Mouse (Mus musculus) G1E (cell line): Measurements from ENCODE around the gene Erg. TPM values are rescaled to one million over a fixed set of nuclear protein-coding genes. Genes with fewer than 3 reads are reported as not detected.

Experiments used
- ATAC-seq: 2 replicates; pipeline ENCODE4 v1.8.0; 2016; ENCODE audit warnings: mild to moderate bottlenecking; ENCODE audit not compliant: insufficient number of reproducible peaks, poor library complexity, low FRiP score, severe bottlenecking; ENCODE audit errors: extremely low read depth
- DNase-seq: peaks from one replicate; pipeline ENCODE4 v3.0.0; 2012; ENCODE audit warnings: low spot score
- H3K27me3 ChIP-seq: 2 replicates; pipeline ENCODE4 v1.6.1; 2012; ENCODE audit warnings: mild to moderate bottlenecking, low read length, inconsistent platforms; ENCODE audit not compliant: insufficient read depth
- H3K36me3 ChIP-seq: replicated peaks from 2 replicates; pipeline ENCODE3; 2012; ENCODE audit warnings: mild to moderate bottlenecking, inconsistent platforms
- H3K4me1 ChIP-seq: 2 replicates; pipeline ENCODE4 v1.6.1; 2012; ENCODE audit warnings: low read depth, low read length, inconsistent platforms, mixed read lengths; ENCODE audit not compliant: insufficient read depth
- H3K4me3 ChIP-seq: 2 replicates; pipeline ENCODE4 v1.5.1; 2012; ENCODE audit warnings: low read depth, mild to moderate bottlenecking, inconsistent platforms, low read length, moderate library complexity, mixed read lengths
- H3K9me3 ChIP-seq: replicated peaks from 2 replicates; pipeline ENCODE4 v1.6.1; 2012; ENCODE audit warnings: inconsistent platforms
- CTCF ChIP-seq: IDR thresholded peaks from 2 replicates; pipeline ENCODE4 v1.5.1; 2012; ENCODE audit warnings: low read depth, low read length, inconsistent platforms, mixed read lengths
- GATA1 ChIP-seq: IDR thresholded peaks from 2 replicates; pipeline ENCODE4 v1.6.1; 2012; ENCODE audit warnings: borderline replicate concordance, low read length, inconsistent platforms, mixed read lengths
- GATA2 ChIP-seq: IDR thresholded peaks from 2 replicates; pipeline ENCODE4 v1.6.1; 2012; ENCODE audit warnings: low read depth, low read length, inconsistent platforms, borderline replicate concordance
- POLR2AphosphoS5 ChIP-seq: IDR thresholded peaks from 2 replicates; pipeline ENCODE4 v1.6.1; 2012; ENCODE audit warnings: low read depth, low read length, inconsistent platforms; ENCODE audit not compliant: insufficient replicate concordance
- TAL1 ChIP-seq: conservative IDR thresholded peaks from 2 replicates; pipeline ENCODE4 v1.6.1; 2012; ENCODE audit warnings: low read depth, low read length, inconsistent platforms, mixed read lengths
- polyA plus RNA-seq: library from polyadenylated mRNA; stranded (reverse); fragments of >175 nt; gene quantifications from 2 replicates; pipeline ENCODE4 v1.2.3, GENCODE M21; 2012
- total RNA-seq, 2 experiments: library from RNA; stranded (forward) in 1 of 2; stranded (reverse) in 1 of 2; fragments of 200-1000 nt in 1 of 2; fragments of >200 nt in 1 of 2; fragmentation: Nextera tagmentation in 1 of 2; gene quantifications; 2 replicates each; pipeline ENCODE4 v1.2.3; 2014 to 2017

Erg gene
- total and polyA plus RNA-seq, 3 experiments = 2.0 to 17.7 (median 7.4) TPM

DNA sequence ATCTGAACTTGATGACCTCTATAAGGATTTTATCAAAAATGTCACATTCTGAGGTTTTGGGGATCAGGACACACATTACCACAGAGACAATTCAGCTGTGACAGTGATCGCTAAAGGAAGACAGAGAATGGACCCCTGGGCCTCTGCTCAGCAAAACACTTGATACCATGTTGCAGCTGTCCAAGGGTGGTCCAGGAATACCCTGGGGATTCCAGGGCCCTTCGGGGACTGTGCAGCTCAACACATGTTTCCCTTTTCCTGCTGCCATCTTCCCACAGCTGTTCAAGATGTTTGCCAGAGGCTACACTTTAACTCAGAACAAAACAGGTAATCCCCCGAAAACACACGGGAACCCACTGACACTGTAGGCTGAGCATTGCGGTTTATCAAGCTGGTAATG lies 158.2 kb downstream of the Erg start:
- H3K4me1 ChIP-seq = peaks cover 66% of the 10 kb centered on the region
- no peak overlapping the region for H3K4me3 ChIP-seq
- peaks cover 12% of the 10 kb centered on the region for H3K36me3 ChIP-seq
- ATAC-seq (no peak), DNase-seq (no peak)
- TF ChIP-seq GATA1 (no peak), CTCF (no peak), GATA2 (no peak), POLR2AphosphoS5 (no peak), TAL1 (no peak)
- no peaks in the 10 kb centered on the region; the same call in 1 of the 2 replicates for H3K27me3 ChIP-seq
- no peaks in the 10 kb centered on the region for H3K9me3 ChIP-seq

DNA sequence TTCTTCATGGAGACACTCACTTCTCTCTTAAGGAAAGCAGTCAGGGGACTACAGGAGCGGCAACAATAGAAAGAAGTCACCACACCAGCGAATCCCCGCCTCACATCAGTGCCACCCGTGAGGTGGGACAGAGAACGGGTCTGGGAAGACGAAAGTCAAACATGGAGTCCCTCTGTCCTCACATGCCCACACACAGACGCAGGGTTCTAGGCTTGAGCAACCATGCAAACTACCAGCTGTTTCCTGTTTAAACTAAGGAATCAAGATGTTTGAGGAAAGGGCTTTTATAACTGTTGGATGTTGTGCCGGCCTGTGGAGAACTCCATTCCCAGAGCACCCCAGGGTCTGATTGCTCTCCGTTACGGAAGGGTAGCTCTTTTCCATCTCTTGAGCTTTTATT lies 158.9 kb downstream of the Erg start:
- Histone ChIP-seq H3K27me3 (no peaks in the 10 kb centered on the region; the same call in 1 of the 2 replicates), H3K4me1 (peaks cover 62% of the 10 kb centered on the region), H3K9me3 (no peaks in the 10 kb centered on the region), H3K36me3 (peaks cover 10% of the 10 kb centered on the region), H3K4me3 (no peak overlapping the region)
- TF ChIP-seq CTCF (no peak), POLR2AphosphoS5 (no peak), TAL1 (no peak), GATA2 (no peak), GATA1 (no peak)
- DNase-seq (no peak), ATAC-seq (no peak)

DNA sequence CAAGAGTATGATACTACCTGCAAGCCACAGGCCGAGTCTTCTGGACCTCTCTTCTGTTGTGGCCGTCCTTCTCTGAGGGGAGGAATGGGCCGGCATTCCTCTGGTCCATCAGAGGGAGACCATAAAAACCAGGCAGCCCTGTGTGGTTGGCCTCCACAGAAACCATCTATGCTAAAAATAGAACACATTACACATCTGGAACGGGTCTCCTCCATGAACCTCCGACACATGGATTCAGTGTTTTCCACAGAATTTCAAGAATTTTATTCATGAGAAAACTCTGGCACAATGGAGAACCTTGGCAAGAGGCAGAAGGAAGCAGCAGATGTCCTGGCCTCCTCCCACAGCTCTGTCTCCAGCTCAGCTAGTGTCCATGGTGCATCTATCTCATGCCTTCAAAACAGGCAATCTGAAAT lies 163.7 kb downstream of the Erg start:
- Histone ChIP-seq H3K36me3 (peaks cover 8% of the 10 kb centered on the region), H3K9me3 (no peaks in the 10 kb centered on the region), H3K4me3 (no peak overlapping the region), H3K27me3 (no peaks in the 10 kb centered on the region; the same call in 1 of the 2 replicates), H3K4me1 (peaks cover 48% of the 10 kb centered on the region)
- TF ChIP-seq POLR2AphosphoS5 (no peak), TAL1 (no peak), GATA1 (no peak), GATA2 (no peak), CTCF (no peak)
- no peak for ATAC-seq
- DNase-seq = no peak

DNA sequence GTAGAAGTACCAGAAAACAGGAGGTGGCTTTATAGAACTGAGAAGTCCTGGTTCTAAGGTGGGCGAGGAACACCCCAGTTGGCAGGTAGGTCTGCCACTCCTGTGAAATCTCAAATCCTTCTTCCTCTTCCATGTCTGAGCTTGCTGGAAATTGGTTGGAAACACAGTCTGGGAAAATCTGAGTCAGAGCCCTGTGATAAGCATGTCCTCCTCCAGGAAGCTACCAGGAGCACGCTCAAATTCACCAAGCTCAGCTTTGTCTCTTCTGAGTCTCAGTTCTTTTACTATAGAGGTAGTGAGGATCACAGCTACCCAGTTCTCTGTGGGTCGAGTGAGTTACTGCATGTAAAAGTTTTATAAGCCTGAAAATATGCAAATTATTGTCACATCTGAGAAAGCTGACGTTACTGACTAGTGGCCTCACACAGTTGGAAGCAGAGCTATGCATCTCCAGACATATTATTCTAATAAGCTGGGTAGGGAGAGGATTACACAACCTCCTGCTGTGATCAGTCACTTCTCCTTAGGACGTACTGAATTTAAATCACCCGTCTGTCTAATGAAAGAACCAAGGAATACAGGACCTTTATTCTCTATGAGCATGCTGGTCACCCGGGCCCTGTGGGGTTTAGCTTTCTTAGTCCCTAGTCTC lies 165.0 kb downstream of the Erg start:
- H3K9me3 ChIP-seq = no peaks in the 10 kb centered on the region
- ATAC-seq = no peak
- TF ChIP-seq TAL1 (no peak), GATA2 (no peak), CTCF (no peak)
- peaks cover 5% of the 10 kb centered on the region for H3K36me3 ChIP-seq
- no peak for DNase-seq
- no peaks in the 10 kb centered on the region; the same call in 1 of the 2 replicates for H3K27me3 ChIP-seq
- peaks cover 42% of the 10 kb centered on the region for H3K4me1 ChIP-seq
- no peak overlapping the region for H3K4me3 ChIP-seq

DNA sequence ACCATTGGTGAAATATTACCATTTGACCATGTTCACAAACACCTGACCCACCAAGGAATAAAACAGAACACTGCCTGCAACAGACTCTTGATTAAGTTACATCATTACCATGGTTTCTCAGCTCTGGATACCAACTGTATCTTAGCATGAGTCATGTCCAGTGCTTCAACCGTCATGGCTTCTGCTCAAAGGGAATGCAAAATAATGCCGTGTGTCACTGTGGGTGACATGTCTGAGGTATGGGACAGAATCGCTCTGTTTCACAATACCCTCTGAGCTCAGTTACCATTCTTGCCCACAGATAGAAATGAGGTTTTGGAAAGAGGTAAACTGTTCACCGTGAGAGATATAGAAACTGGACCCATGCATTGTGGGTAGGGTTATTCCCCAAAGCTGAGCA lies 170.5 kb downstream of the Erg start:
- no peak for DNase-seq

DNA sequence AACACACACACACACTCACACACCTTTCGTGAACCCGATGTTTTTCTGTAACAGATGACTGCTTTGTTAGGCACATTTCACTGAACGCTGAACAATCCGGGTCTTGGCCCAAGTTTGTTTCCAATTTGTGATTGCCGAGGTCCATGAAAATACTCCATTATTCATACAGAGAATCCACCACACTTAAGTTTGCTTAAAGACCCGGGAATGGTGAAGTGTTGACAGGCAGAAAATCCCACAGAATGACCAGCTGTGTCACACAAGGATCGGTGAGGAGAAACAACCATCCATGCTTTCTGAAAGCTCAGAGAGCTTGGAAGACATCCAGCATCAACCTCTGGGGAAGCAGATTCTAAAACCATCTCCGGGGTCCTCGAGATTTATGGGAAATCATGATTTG lies 171.0 kb downstream of the Erg start:
- H3K4me1 ChIP-seq = peaks cover 24% of the 10 kb centered on the region
- TF ChIP-seq GATA2 = no peak
- TF ChIP-seq GATA1 = no peak
- TF ChIP-seq POLR2AphosphoS5 = no peak
- no peak for TF ChIP-seq CTCF
- TF ChIP-seq TAL1 = no peak
- no peaks in the 10 kb centered on the region for H3K9me3 ChIP-seq
- no peaks in the 10 kb centered on the region; the same call in 1 of the 2 replicates for H3K27me3 ChIP-seq
- no peaks in the 10 kb centered on the region for H3K36me3 ChIP-seq
- no peak for DNase-seq
- H3K4me3 ChIP-seq = no peak overlapping the region
- no peak for ATAC-seq

More for the DNA sequence above, 170.5 kb downstream of the Erg start:
- Histone ChIP-seq H3K4me3 (no peak overlapping the region), H3K9me3 (no peaks in the 10 kb centered on the region), H3K36me3 (no peaks in the 10 kb centered on the region), H3K4me1 (peaks cover 27% of the 10 kb centered on the region), H3K27me3 (no peaks in the 10 kb centered on the region; the same call in 1 of the 2 replicates)
- no peak for ATAC-seq
- TF ChIP-seq CTCF = no peak
- TF ChIP-seq POLR2AphosphoS5 = no peak
- no peak for TF ChIP-seq TAL1
- TF ChIP-seq GATA2 = no peak
- TF ChIP-seq GATA1 = no peak
